Mouse (Mus musculus) thymus, postnatal 4 days (tissue): ENCODE measurements around the gene Sry.

Experiments used
- DNase-seq: peaks from one replicate; pipeline ENCODE4 v3.0.0; 2021

Gene Sry

GRCm38 (mm10) chrY:2663558-2663957, at the start of gene Sry:
Gene Sry (minus strand): TSS chrY:2663658.
- DNase-seq, result no peak
